Mouse (Mus musculus) mouse trophoblast stem cell (cell line): ENCODE data around the gene Gm28036.

Experiments used
- in situ Hi-C, 2 experiments: fragments of 300-500 bp; cut with MseI, MboI; formaldehyde crosslinking; loops; 2 replicates in 1 of 2; 3 replicates in 1 of 2; pipeline ENCODE4 v1.15.1; 2025

Gene Gm28036

DNA sequence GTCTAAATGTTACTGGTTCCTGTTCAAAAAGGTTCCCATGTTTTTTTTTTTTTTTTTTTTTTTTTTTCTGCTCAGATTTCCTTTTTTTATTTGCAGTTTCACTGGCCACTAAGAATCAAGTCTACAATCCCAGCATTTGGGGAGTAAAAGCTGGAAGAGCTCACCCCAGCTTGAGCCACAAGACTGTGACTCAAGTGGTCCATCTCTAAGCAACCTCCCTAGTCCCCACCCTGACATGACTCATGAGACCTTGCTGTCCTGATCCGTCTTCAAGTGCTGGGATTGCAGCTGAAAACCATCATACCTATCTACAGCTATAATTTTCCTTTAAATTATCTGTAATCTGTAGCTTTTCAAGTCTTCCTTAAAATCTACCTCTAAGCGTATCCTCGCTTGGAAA is 42.4 kb downstream of the Gm28036 start:
- in situ Hi-C loops: no loop called here

DNA sequence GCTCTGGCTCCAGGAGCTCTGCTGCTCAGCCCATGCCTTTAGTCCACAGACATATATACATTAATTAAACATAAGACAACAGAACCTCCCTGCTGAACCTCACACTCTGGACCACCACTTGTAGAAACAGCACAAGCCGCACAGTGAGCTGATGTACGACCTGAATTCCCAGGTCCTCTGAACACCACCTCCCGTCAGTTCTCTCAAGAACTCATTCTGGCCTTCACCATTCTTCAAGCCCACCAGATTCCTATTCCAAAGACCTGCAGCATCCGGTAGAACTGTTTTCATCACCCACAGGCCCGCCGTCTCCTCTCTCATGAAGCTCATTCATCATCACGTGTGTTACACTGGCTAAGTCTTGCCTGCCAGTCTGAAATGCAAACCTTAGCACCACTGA is 46.5 kb downstream of the Gm28036 start:
- in situ Hi-C loops: no loop called here

DNA sequence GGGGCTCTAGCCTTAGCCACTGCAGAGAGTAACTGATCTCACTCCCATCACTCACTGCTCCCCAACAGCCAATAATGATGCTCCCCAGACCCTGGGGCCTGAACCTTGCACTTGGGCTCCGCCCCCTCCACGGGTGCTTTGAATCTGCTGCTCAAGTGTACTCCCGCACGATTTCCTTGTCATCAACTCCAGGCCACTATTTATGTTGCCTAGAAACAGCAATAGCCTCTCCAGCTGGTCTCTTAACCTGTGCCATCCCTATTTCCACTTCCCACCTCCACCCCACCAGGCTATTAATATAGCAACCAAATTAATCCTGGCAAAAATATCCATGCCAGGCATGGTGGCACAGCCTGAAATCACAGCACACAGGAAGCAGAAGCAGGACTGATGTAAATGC is 47.2 kb downstream of the Gm28036 start:
- in situ Hi-C loops: no loop called here

DNA sequence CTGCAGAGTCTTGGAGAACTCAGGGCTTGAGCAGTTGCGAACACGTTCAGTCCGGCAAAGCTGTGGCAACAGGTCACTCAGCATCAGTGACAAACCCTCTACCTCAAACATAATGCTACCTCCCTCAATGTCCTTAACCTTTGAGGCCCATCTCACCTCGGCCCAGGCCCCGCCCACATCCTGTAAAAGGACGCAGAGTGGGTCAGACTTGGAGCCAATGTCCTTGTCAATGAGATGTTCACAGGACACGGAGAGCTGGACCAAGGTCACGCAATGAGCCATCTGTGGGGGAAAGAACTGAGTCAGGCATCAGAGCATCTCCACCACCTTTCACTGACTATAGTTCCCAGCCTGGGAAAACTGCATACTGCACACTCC is 47.7 kb downstream of the Gm28036 start:
- in situ Hi-C loops: no loop called here

DNA sequence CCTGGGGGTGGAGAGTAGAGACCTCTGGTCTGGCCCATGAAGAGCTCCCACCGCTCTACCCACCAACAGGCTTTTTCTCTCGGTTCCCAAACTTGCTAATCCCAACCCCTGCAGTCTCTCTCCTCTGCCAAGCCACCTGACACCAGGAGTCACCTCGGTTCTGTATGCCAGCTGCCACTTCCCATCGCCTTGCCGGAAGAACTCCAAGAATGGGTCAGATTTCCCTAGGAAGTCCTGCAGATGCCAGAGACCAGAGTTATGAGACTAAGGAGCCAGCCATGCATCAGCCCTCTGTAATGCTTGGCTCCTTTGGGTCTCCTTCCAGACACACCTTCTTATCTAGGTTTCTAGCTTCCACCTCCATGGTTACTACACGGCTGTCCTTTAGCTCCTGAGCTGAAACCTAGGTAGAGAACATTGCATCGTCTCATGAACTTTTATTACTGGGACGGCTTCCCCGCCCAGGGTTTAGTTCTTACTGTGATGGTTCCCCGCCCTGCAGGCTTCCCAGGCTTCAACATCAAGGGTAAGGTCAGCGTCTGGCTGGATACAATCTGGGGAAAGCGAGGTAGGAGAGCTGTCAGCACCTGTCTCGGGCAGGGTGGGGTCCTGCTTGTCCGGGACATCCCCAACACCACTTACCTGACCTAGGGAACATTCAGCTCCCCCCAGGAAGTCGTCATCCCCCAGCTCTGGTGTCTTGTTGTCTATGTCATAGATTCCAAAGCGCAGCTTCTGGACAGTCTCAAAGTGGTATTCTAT is 48.3 kb downstream of the Gm28036 start:
- in situ Hi-C loops: no loop called here

DNA sequence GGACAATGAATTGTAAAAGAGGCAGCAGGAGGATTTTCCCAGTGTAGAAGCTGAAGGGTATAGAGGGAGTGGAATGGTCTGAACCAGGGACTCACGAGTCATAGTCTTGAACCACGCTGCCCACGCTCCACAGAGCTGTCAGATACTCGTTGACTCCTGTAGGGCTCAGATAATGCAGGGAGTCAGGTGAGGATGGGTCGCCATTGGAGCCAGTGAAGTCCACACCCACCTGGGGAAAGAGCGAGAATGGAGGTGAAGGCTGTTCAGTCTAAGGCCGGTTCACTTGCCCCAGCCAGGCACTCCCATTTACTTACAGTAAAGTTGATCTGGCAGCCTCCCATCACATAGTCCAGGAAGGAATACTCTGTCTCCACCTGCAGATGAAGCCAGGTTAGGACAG is 49.4 kb downstream of the Gm28036 start:
- in situ Hi-C loops: no loop called here

DNA sequence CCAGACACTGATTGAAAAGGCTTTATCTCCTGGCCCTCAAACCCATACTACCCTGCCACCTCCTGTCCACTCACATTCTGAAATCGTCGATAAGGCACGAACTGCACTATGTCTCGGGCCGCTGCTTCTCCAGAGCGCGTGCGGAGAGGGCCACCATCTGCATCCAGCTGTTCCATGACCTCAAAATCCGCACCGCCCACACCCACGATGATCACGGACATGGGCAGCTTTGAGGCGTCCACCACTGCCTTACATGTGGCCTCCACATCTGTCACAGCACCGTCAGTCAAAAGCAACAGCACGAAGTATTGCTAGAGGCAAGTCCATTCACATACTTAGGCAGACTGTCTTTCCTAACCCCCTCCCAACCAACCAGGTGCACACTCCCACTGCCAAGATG is 53.2 kb downstream of the Gm28036 start:
- in situ Hi-C loops: no loop called here

DNA sequence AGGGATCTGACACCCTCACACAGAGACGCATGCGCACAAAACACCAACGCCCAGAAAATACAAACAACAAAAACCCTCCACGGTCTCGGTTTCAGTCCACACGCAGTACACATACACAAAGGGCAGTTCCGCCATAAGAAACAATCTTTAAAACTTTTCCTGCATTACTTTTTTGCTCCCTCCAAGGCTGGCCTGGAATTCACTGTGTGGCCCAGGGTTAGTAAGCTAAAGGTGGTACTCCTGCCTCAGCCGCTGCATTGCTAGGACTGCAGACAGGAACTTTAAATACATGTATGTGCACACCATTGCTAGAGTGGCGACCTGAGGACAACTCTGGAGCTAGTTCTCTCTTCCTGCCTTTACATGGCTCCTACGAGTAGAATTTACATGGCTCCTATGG is 55.7 kb downstream of the Gm28036 start:
- in situ Hi-C loops: no loop called here

DNA sequence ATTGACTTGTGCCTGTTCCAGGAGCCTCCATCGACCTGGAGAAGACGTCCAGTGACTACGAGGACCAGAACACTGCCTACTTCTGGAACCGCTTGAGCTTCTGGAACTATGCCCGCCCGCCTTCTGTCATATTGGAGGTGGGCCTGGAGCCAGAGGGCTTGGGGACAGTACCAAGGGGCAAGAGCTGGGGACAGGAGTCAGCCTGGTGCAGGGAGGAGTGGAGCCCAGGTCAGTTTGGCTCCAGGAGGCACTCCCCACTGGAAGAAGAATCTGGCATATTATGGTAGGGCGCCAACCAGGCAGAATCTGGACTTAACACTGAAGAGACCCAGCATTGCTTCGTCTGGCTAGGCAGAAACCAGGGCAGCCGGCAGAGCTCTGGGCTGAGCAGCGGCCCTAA is 59.0 kb downstream of the Gm28036 start:
- in situ Hi-C loops: no loop called here

DNA sequence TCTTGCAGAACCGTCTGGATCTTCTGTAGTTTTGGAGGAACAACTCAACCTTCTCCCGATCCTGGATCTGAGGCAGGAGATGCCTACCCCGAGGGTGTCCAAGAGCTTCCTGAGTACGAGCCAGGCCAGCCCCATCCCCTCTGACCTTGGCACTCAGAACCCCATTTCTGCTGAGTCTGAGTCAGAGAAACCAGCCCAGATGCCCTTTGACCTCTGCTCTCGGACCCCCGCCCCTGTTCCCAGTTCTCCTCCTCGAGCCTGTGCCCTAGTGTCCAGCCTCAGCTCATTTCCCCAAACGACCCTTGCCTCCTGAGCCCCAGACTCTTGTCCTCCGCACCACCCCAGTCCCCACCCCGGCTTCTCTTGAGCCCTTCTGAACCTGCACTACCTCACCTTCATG is 60.8 kb downstream of the Gm28036 start:
- in situ Hi-C loops: no loop called here

DNA sequence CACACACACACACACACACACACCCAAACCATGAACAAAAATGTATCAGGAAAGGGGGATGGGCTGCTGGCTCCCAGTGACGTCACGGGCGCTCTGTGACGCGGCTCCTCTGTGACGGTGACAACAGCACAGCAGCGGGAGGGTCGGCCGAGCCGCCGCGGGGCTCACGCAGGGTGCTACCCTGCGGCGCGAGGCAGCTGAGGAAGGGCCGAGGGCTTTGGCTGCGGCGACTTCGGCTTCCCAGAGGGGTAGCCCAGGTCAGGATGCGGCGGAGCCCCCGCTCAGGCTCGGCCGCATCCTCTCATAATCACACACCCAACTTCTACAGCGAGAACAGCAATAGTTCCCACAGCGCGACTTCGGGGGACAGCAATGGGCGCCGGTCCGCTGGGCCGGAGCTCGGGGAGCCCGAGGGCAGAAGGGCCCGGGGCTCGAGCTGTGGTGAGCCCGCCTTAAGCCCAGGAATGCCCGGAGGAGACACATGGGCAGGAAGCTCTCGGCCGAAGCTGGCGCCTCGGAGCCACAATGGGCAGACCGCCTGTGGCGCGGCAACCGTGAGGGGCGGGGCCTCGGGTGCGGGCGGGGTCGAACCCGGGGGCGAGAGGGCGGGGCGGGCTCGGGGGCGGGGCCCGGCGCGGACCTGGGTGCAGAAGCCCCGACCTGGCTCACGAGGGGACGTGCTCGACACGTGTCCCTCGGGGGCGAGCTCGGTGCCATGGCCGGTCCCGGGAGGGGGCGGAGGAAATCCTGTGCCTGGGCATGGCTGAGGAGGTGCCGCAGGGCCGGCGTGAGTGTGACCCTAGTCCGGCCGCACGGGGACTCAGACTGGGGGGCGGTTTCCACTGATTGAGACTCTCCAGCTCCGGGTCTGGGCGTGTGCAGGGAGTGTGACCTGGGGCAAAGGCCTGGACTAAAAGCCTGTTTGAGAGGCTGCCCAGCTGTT is 61.5 kb downstream of the Gm28036 start, which contains the start of gene Spag4:
TSS of gene Spag4 (plus strand) at position 77 of the 943 bp plus-strand sequence.
- in situ Hi-C loops: no loop called here

DNA sequence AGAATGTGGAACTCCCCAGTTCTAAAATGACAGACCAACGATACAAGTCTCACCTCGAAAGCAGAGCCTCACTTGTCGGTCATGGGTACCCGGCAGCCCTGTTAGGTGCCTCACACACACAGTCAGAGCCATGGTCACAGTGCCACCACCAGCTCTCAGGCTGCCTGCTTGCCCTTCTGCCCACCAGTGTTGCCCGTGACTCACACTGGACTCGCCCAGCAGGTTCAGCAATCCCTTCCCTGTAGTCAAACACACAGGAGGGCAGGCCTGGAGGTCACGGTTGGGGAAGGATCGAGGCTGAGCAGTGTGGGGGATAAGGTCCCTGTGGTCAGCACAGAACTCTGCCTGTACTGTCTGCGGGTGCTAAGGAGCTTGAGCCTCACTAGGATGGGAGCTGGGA is 74.1 kb downstream of the Gm28036 start, which contains the start of gene Fer1l4:
TSS of gene Fer1l4 (minus strand) at position 132 of the 400 bp plus-strand sequence.
- in situ Hi-C loops: no loop called here

DNA sequence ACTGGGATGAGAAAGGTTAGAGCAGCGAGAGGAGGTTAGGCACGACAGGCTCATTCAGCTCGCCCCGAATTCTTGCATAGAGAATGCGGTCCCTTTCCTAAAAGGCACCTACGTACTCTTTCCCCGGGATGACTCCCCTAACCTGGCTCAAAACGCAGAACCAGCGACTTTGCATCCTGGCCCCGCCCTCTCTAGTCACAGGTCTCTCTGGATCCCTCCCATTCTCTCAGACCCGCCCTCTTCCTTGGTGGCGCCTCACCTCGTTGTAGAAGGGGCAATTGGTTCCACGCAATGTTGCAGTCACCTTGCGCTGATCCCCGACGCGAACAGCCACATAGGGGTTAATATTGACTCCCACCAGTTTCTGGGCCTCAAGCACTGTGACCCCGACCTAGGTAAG is 79.0 kb downstream of the Gm28036 start:
- in situ Hi-C loops: no loop called here

DNA sequence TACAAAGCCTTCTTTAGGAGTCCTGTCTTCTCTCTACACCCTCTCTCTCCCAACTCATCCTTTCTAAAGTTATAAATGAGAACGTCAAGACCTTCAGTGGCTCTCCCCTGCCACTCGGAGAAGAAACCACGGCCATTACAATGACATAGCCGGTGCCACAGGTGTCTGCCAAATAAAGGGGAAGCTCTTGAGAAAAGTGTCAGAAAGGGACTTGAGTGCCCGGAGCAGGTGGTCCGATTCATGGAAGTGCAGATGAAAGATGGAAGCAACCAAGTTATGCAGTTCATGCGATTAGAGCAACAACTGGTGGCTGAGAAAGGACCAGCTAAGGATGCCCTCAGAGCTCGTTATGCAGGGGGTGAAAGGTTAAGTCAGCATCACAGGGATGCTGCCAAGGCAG is 84.0 kb downstream of the Gm28036 start:
- in situ Hi-C loops: no loop called here

DNA sequence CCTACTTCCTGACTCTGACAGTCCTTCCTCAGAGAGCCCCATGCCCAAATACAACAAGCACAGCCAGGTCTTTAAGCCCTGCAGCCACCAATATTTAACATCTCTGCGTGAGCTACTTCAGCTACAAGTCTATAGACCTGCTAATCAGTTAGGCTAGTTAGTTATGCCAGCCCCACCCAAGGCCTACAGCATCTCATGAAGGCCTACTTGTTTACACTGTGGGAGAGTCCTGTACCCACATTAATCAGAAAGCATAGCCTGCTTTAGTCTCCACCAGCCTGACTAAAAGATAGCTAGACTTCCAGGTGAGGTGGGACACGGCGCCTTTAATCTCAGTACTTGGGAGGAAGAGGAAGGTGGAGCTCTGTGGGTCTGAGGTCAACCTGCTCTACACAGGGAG is 87.5 kb downstream of the Gm28036 start:
- in situ Hi-C loops: no loop called here

DNA sequence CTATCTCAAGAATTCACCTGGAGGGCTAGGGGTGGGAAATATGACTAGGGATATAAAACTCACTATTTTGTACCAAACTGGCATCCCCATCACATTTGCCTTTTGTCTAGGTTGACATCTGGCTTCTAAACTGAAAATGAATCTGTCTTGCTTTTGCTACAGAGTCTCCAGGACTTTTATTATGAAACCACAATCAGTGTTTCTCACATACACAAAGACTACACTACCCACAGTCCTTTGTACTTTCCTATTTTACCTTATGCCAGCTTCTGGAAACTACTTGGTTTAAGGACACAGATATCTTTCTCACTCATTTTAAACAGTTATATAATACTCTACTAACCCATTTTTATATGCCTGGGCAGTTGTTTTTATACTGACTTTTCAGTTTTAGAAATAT is 101.4 kb downstream of the Gm28036 start:
- in situ Hi-C loops: no loop called here
